Mouse (Mus musculus) kidney, embryonic 16.5 days (tissue): ENCODE data around the gene Ssbp3. TPM values are rescaled to one million over a fixed set of nuclear protein-coding genes. Genes with fewer than 3 reads are reported as not detected.
A peak's percentile ranks its signal among the peaks of the same experiment; 100 is the strongest.

Experiments used
- ATAC-seq: fragments of 200-750 bp; cut with Nextera tagmentation; 2 replicates; pipeline ENCODE4 v1.8.0; 2017; ENCODE audit warnings: moderate TSS enrichment; ENCODE audit not compliant: low FRiP score, low TSS enrichment
- H3K27ac ChIP-seq: fragments of 300-500 bp; sonication (generic); 2 replicates; pipeline ENCODE4 v1.5.1; 2014; ENCODE audit warnings: low read length
- H3K27me3 ChIP-seq: fragments of 300-500 bp; sonication (generic); 2 replicates; pipeline ENCODE4 v1.6.1; 2014; ENCODE audit warnings: low read length, control low read depth, mixed read lengths; ENCODE audit not compliant: insufficient read depth
- H3K36me3 ChIP-seq: fragments of 300-500 bp; sonication (generic); 2 replicates; pipeline ENCODE4 v1.6.1; 2014; ENCODE audit warnings: low read length, control low read depth, mixed read lengths; ENCODE audit not compliant: insufficient read depth
- H3K4me1 ChIP-seq: fragments of 300-500 bp; sonication (generic); 2 replicates; pipeline ENCODE4 v1.6.1; 2014; ENCODE audit warnings: low read length, control low read depth, mixed read lengths; ENCODE audit not compliant: insufficient read depth
- H3K4me2 ChIP-seq: fragments of 300-500 bp; sonication (generic); replicated peaks from 2 replicates; pipeline ENCODE4 v1.6.1; 2014; ENCODE audit warnings: low read depth, low read length
- H3K4me3 ChIP-seq: fragments of 300-500 bp; sonication (generic); 2 replicates; pipeline ENCODE4 v1.5.1; 2014; ENCODE audit warnings: mild to moderate bottlenecking, low read length
- H3K9ac ChIP-seq: fragments of 300-500 bp; sonication (generic); replicated peaks from 2 replicates; pipeline ENCODE4 v1.6.1; 2014; ENCODE audit warnings: low read length
- H3K9me3 ChIP-seq: fragments of 300-500 bp; sonication (generic); 2 replicates; pipeline ENCODE4 v1.6.1; 2016; ENCODE audit warnings: low read length, control low read depth
- WGBS: fragments of 180-500 bp; shearing (Covaris S2); extraction: QIAGEN DNeasy Blood & Tissue Kit; methylation state at CpG from one replicate; pipeline ENCODE4 v1.1.7; 2014; 5-methylcytosine and 5-hydroxymethylcytosine counted together
- polyA plus RNA-seq: library from polyadenylated mRNA; unstranded; fragments of >200 nt; fragmentation: Nextera tagmentation; extraction: Ambion mirVana; gene quantifications from 2 replicates; pipeline ENCODE4 v1.2.1, GENCODE M21; 2015

The Ssbp3 gene
- polyA plus RNA-seq, 1 experiment from 2014 or later = 79.4 TPM

DNA sequence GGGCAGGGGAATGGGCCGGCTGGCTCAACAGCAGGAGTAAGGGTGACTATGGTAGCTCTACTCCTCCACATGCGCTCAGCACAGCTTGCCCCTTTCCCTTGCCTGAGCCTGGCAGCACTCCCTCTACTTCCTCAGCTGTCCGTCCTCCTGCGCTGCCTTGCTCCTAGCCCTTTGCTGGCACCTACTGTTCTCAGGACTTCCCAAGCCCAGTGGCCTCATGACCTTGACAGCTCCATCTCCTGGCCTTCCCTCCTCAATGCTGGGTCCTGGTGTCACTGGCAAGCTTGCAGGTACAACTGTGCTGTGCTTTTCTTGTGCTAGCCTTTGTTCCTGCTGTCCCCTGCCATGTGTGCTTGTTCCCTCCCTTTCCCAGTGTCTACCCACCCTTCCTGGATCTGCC, 172.6 kb downstream of the Ssbp3 start:
- H3K27me3 ChIP-seq = no peaks in the 10 kb centered on the region
- H3K4me3 ChIP-seq = no peak overlapping the region
- no peak for ATAC-seq
- WGBS = 80% methylated on average over 4 of the region's 4 CpGs
- H3K36me3 ChIP-seq = no peaks in the 10 kb centered on the region
- no peak overlapping the region for H3K9ac ChIP-seq
- no peaks in the 10 kb centered on the region for H3K9me3 ChIP-seq
- H3K27ac ChIP-seq = no peak overlapping the region
- H3K4me1 ChIP-seq = peaks cover 11% of the 10 kb centered on the region; the same call in 1 of the 2 replicates
- H3K4me2 ChIP-seq = no peak overlapping the region

DNA sequence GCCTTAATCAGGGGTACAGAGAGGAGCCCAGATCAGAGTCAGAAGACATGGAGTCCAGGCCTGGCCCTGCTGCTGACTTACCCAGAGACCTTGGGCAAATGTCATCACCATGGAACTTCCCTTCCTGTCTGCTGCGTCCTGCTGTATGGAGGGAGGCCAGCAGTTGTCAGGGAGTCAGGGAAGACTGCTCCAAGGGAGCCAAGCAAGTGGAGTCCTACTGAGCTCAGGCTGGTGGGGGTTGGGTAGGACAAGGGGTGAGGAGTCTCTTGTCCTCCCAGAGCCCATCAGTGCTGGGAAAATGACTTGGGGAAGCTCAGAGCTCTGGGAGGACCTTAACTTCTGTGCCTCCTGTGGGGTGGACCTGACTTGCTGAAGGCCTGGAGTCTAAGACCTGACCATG, 173.8 kb downstream of the Ssbp3 start:
- Histone ChIP-seq H3K4me2 (no peak overlapping the region), H3K9me3 (no peaks in the 10 kb centered on the region), H3K4me1 (peaks cover 11% of the 10 kb centered on the region; the same call in 1 of the 2 replicates), H3K4me3 (no peak overlapping the region), H3K9ac (peak overlapping the region; percentile 18; the same call in 1 of the 2 replicates), H3K27me3 (no peaks in the 10 kb centered on the region), H3K27ac (peak overlapping the region; percentile 74), H3K36me3 (no peaks in the 10 kb centered on the region)
- WGBS = 30% methylated on average over 1 of the region's 1 CpGs
- no peak for ATAC-seq

DNA sequence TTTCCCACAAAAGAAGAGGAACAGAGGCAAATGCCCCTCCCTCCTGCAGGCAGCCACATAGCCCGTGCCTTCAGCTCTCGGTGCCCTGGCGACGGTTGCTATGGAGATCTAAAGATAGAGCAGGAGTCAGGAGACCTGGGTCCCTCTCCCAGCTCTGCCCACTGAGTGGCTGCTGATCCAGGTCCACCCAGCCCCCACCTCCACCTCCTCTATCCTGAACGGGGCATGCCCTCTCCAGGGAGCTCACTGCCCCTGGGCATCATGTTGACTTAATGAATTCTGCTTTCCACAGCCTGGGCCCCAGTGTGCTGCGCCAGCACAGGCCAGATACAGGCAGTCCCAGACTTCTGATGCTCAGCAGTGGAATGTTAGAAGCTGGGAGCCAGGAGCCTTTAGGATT, 174.4 kb downstream of the Ssbp3 start:
- Histone ChIP-seq H3K27me3 (no peaks in the 10 kb centered on the region), H3K4me1 (peaks cover 11% of the 10 kb centered on the region; the same call in 1 of the 2 replicates), H3K27ac (peak overlapping the region; percentile 74; the same call in 1 of the 2 replicates), H3K9ac (0 out of 2 replicates have a peak overlapping the region, but pooled peaks have one; percentile 18), H3K36me3 (no peaks in the 10 kb centered on the region), H3K9me3 (no peaks in the 10 kb centered on the region), H3K4me2 (no peak overlapping the region), H3K4me3 (no peak overlapping the region)
- ATAC-seq = peak; percentile 88
- WGBS = 17% methylated on average over 6 of the region's 6 CpGs

DNA sequence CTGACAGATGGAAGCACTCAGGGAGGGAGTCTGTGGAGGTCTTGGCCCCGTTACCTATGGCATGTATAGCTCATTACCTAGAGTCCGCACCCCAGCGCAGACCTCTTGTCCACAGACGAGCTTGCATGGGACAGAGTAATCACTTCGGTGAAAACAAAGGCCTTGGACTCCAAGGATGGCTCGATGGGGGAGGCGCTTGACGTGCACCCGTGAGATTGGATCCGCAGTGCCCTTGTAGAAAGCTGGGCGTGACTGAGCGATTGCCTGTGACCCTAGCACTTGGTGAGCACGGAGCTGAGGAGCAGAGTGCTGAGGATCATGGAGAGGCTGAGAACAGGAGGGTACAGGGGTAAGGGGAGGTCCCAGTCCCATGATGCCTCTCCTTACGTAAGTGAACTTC, 181.2 kb downstream of the Ssbp3 start:
- 68% methylated on average over 14 of the region's 14 CpGs for WGBS
- H3K9me3 ChIP-seq = no peaks in the 10 kb centered on the region
- no peak overlapping the region for H3K4me3 ChIP-seq
- ATAC-seq = no peak
- H3K4me2 ChIP-seq = no peak overlapping the region
- H3K27ac ChIP-seq = no peak overlapping the region
- H3K27me3 ChIP-seq = no peaks in the 10 kb centered on the region
- no peak overlapping the region for H3K9ac ChIP-seq
- H3K4me1 ChIP-seq = no peaks in the 10 kb centered on the region
- H3K36me3 ChIP-seq = no peaks in the 10 kb centered on the region

DNA sequence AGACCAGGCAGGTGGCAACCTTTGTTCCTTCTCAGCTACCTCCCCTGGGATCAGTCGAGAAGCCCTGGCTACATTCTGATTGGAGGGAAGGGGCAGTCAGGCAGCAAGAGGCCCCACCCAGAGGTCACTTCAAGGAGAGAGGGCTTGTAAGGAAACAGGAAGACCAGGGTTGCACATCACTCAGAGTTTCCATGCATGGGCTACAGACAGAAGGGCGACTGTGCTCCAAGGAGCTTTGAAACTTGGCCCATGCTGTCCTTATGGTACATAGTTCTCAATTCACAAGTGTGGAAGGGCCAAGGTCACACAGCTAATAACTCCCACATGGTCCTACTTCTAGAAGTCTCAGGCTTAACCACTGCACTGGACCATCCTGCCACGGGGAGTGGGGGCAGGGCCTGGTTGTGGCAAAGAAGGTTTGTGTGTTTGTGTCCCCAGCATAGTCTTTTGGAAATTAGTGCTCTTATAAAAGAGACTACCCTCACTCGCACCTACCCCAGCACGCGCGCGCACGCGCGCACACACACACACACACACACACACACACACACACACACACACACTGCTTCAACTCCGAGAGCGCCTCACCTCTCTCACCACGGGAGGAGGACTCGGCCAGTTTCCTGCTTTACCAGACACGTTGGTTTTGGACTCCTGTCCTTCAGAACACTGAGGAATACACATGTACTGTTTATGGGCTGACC, 184.1 kb downstream of the Ssbp3 start:
- Histone ChIP-seq H3K4me2 (no peak overlapping the region), H3K4me3 (no peak overlapping the region), H3K4me1 (peaks cover 6% of the 10 kb centered on the region; the same call in 1 of the 2 replicates), H3K9me3 (no peaks in the 10 kb centered on the region), H3K27ac (no peak overlapping the region), H3K27me3 (no peaks in the 10 kb centered on the region), H3K36me3 (no peaks in the 10 kb centered on the region), H3K9ac (no peak overlapping the region)
- WGBS = 76% methylated on average over 16 of the region's 16 CpGs
- no peak for ATAC-seq

DNA sequence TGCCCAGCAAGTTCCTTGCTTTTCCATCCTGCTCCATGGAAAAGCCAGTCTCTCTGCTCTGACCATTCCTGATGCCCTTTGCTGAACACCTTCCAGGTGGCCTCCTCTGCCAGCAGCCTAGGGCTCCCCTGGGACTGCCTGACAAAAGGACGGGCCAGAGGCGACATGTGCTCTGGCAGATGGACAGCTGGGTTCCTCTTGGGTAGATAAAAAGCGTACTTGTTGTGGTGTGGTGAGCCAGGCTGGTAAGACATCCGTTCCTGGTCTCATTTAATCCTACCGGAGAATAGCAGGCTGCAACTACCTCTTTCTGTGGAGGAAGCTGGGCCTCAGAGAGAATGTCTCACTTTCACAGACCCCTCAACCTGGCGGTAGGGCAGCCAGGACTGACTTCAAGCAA, 185.5 kb downstream of the Ssbp3 start:
- H3K4me3 ChIP-seq = no peak overlapping the region
- 62% methylated on average over 6 of the region's 6 CpGs for WGBS
- no peaks in the 10 kb centered on the region for H3K36me3 ChIP-seq
- H3K27ac ChIP-seq = no peak overlapping the region
- peaks cover 6% of the 10 kb centered on the region; the same call in 1 of the 2 replicates for H3K4me1 ChIP-seq
- H3K27me3 ChIP-seq = no peaks in the 10 kb centered on the region
- H3K9ac ChIP-seq = no peak overlapping the region
- H3K4me2 ChIP-seq = no peak overlapping the region
- ATAC-seq = no peak
- H3K9me3 ChIP-seq = no peaks in the 10 kb centered on the region

DNA sequence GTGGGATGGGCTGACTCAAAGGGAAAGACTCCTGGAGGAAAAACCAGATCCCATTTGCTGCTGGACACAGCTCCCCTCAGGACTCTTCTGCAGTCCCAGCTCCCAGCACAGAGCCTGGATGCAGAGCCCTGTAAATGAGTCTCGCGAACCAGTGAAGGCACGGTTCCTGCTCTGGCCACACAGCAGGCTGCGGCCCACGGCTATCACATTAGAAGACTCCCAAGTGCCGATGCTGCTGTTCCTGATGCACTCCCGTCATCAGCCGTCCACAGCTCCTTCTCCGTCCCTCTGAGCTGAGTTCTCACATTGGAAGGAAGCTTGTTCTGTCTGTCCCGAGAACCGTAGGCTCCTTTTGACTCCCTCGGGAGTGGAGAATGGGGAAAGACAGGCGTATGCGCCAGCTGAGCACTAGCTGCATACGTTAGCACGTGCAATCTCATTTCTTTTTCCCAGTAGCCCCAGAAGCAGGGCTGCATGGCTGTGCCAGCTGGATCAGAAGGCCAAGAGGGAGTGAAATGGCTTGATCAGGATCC, 186.4 kb downstream of the Ssbp3 start, which contains the start of gene Cdcp2:
Gene Cdcp2, plus strand, starts transcription at position 51 of the 533 bp plus-strand sequence.
- H3K4me1 ChIP-seq = peaks cover 6% of the 10 kb centered on the region; the same call in 1 of the 2 replicates
- no peak within 1 kb of the TSS; the same call in 1 of the 2 replicates for H3K4me2 ChIP-seq
- no peaks in the 10 kb centered on the region for H3K9me3 ChIP-seq
- ATAC-seq = no peak
- H3K27me3 ChIP-seq = no peaks in the 10 kb centered on the region
- no peak within 1 kb of the TSS for H3K27ac ChIP-seq
- WGBS = 66% methylated on average over 16 of the region's 16 CpGs
- H3K4me3 ChIP-seq = no peak within 1 kb of the TSS
- H3K9ac ChIP-seq = peak within 1 kb of the TSS; percentile 31; the same call in 1 of the 2 replicates
- no peaks in the 10 kb centered on the region for H3K36me3 ChIP-seq

DNA sequence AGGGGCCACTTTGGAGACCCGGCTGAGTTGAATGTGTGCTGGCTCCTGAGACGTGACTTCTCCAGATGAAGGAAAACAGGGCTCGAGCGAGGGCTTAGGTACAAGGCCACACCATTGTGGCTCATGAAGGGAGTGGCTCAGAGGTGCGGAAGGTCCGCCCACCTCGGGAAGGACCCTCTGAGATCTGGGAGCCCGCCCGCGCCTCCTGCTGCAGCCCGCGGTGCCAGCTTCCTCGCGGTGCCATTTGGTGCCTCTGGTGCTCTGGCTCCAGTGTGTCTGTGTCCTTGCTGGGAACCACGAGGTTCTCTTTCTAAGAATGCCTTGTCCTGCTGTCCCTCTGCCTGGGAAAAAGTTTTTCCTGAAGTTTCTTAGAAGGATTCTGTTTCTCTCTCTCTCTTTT, 187.4 kb downstream of the Ssbp3 start:
- H3K9ac ChIP-seq = peak overlapping the region; percentile 31; the same call in 1 of the 2 replicates
- H3K9me3 ChIP-seq = no peaks in the 10 kb centered on the region
- no peak overlapping the region for H3K27ac ChIP-seq
- H3K4me3 ChIP-seq = no peak overlapping the region
- no peaks in the 10 kb centered on the region for H3K36me3 ChIP-seq
- H3K4me2 ChIP-seq = no peak overlapping the region; the same call in 1 of the 2 replicates
- 29% methylated on average over 15 of the region's 15 CpGs for WGBS
- ATAC-seq = no peak
- no peaks in the 10 kb centered on the region for H3K27me3 ChIP-seq
- peaks cover 6% of the 10 kb centered on the region; the same call in 1 of the 2 replicates for H3K4me1 ChIP-seq

DNA sequence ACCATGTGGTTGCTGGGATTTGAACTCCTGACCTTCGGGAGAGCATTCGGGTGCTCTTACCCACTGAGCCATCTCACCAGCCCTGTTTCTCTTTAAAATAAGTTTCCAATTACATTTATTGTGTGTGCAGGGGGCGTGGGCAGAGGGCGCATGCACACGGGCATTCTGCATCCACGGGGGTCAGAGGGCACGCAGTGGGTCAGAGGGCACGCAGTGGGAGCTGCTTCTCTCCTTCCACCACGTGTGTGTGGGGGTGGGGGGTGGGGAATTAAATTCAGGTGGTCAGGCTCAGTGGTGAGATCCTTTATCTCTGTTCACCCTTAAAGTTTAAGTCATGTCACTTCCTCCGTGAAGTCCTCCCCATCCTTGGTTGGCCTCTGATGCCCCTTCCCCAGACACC, 187.9 kb downstream of the Ssbp3 start:
- ATAC-seq = no peak
- no peak overlapping the region for H3K4me2 ChIP-seq
- 55% methylated on average over 10 of the region's 10 CpGs for WGBS

More for the DNA sequence above, 187.9 kb downstream of the Ssbp3 start:
- H3K36me3 ChIP-seq = no peaks in the 10 kb centered on the region
- no peaks in the 10 kb centered on the region for H3K9me3 ChIP-seq
- peaks cover 6% of the 10 kb centered on the region; the same call in 1 of the 2 replicates for H3K4me1 ChIP-seq
- H3K9ac ChIP-seq = no peak overlapping the region
- no peak overlapping the region for H3K4me3 ChIP-seq
- H3K27ac ChIP-seq = no peak overlapping the region
- H3K27me3 ChIP-seq = no peaks in the 10 kb centered on the region
